Mouse (Mus musculus) kidney, embryonic 16.5 days (tissue): ENCODE results near the gene Rbms1. TPM values are rescaled to one million over a fixed set of nuclear protein-coding genes. Genes with fewer than 3 reads are reported as not detected.

Source experiments
- ATAC-seq: fragments of 200-750 bp; cut with Nextera tagmentation; 2 replicates; pipeline ENCODE4 v1.8.0; 2017; ENCODE audit warnings: moderate TSS enrichment; ENCODE audit not compliant: low FRiP score, low TSS enrichment
- H3K27ac ChIP-seq: fragments of 300-500 bp; sonication (generic); 2 replicates; pipeline ENCODE4 v1.5.1; 2014; ENCODE audit warnings: low read length
- H3K27me3 ChIP-seq: fragments of 300-500 bp; sonication (generic); 2 replicates; pipeline ENCODE4 v1.6.1; 2014; ENCODE audit warnings: low read length, control low read depth, mixed read lengths; ENCODE audit not compliant: insufficient read depth
- H3K36me3 ChIP-seq: fragments of 300-500 bp; sonication (generic); 2 replicates; pipeline ENCODE4 v1.6.1; 2014; ENCODE audit warnings: low read length, control low read depth, mixed read lengths; ENCODE audit not compliant: insufficient read depth
- H3K4me1 ChIP-seq: fragments of 300-500 bp; sonication (generic); 2 replicates; pipeline ENCODE4 v1.6.1; 2014; ENCODE audit warnings: low read length, control low read depth, mixed read lengths; ENCODE audit not compliant: insufficient read depth
- H3K4me2 ChIP-seq: fragments of 300-500 bp; sonication (generic); replicated peaks from 2 replicates; pipeline ENCODE4 v1.6.1; 2014; ENCODE audit warnings: low read depth, low read length
- H3K4me3 ChIP-seq: fragments of 300-500 bp; sonication (generic); 2 replicates; pipeline ENCODE4 v1.5.1; 2014; ENCODE audit warnings: mild to moderate bottlenecking, low read length
- H3K9ac ChIP-seq: fragments of 300-500 bp; sonication (generic); replicated peaks from 2 replicates; pipeline ENCODE4 v1.6.1; 2014; ENCODE audit warnings: low read length
- H3K9me3 ChIP-seq: fragments of 300-500 bp; sonication (generic); 2 replicates; pipeline ENCODE4 v1.6.1; 2016; ENCODE audit warnings: low read length, control low read depth
- WGBS: fragments of 180-500 bp; shearing (Covaris S2); extraction: QIAGEN DNeasy Blood & Tissue Kit; methylation state at CpG from one replicate; pipeline ENCODE4 v1.1.7; 2014; 5-methylcytosine and 5-hydroxymethylcytosine counted together
- polyA plus RNA-seq: library from polyadenylated mRNA; unstranded; fragments of >200 nt; fragmentation: Nextera tagmentation; extraction: Ambion mirVana; gene quantifications from 2 replicates; pipeline ENCODE4 v1.2.1, GENCODE M21; 2015

Gene Rbms1
- polyA plus RNA-seq, 1 experiment from 2014 or later, result 130 TPM

GRCm38 (mm10) chr2:60904141-60904540 lies 58.9 kb downstream of the Rbms1 start:
- Histone ChIP-seq H3K36me3 (no peaks in the 10 kb centered on the region), H3K9me3 (no peaks in the 10 kb centered on the region), H3K4me1 (peaks cover 37% of the 10 kb centered on the region), H3K4me3 (no peak overlapping the region), H3K9ac (no peak overlapping the region), H3K27ac (no peak overlapping the region), H3K4me2 (no peak overlapping the region), H3K27me3 (no peaks in the 10 kb centered on the region)
- no peak for ATAC-seq
- WGBS, result 80% methylated on average over 5 of the region's 5 CpGs

- Histone ChIP-seq H3K27ac (peak overlapping the region; percentile 43; the same call in 1 of the 2 replicates), H3K9me3 (no peaks in the 10 kb centered on the region), H3K9ac (no peak overlapping the region), H3K4me2 (no peak overlapping the region), H3K4me1 (peaks cover 37% of the 10 kb centered on the region), H3K4me3 (no peak overlapping the region), H3K27me3 (no peaks in the 10 kb centered on the region), H3K36me3 (no peaks in the 10 kb centered on the region)
- WGBS, result 61% methylated on average over 7 of the region's 7 CpGs
- no peak for ATAC-seq
Observed at GRCm38 (mm10) chr2:60903535-60903934, 59.5 kb downstream of the Rbms1 start.

- peaks cover 37% of the 10 kb centered on the region for H3K4me1 ChIP-seq
- H3K9me3 ChIP-seq, result no peaks in the 10 kb centered on the region
- peak overlapping the region; percentile 79 for H3K27ac ChIP-seq
- no peak for ATAC-seq
- H3K36me3 ChIP-seq, result no peaks in the 10 kb centered on the region
- H3K9ac ChIP-seq, result no peak overlapping the region
- H3K27me3 ChIP-seq, result no peaks in the 10 kb centered on the region
- H3K4me3 ChIP-seq, result no peak overlapping the region
- H3K4me2 ChIP-seq, result no peak overlapping the region
- WGBS, result 44% methylated on average over 6 of the region's 6 CpGs
Observed at GRCm38 (mm10) chr2:60902446-60903137, 60.4 kb downstream of the Rbms1 start.

GRCm38 (mm10) chr2:60901511-60901951 lies 61.5 kb downstream of the Rbms1 start:
- WGBS, result 55% methylated on average over 15 of the region's 15 CpGs
- H3K4me2 ChIP-seq, result peak overlapping the region; percentile 18; the same call in 1 of the 2 replicates
- ATAC-seq, result peak; percentile 46

GRCm38 (mm10) chr2:60901013-60901412 lies 62.0 kb downstream of the Rbms1 start:
- WGBS, result 82% methylated on average over 6 of the region's 6 CpGs
- H3K27ac ChIP-seq, result no peak overlapping the region
- H3K4me3 ChIP-seq, result no peak overlapping the region
- no peaks in the 10 kb centered on the region for H3K36me3 ChIP-seq
- no peaks in the 10 kb centered on the region for H3K27me3 ChIP-seq
- H3K9me3 ChIP-seq, result no peaks in the 10 kb centered on the region
- no peak overlapping the region for H3K9ac ChIP-seq
- H3K4me1 ChIP-seq, result peaks cover 34% of the 10 kb centered on the region
- ATAC-seq, result no peak
- H3K4me2 ChIP-seq, result no peak overlapping the region

More at GRCm38 (mm10) chr2:60901511-60901951, 61.5 kb downstream of the Rbms1 start:
- Histone ChIP-seq H3K4me3 (no peak overlapping the region), H3K9ac (no peak overlapping the region), H3K27me3 (no peaks in the 10 kb centered on the region), H3K27ac (peak overlapping the region; percentile 73), H3K36me3 (no peaks in the 10 kb centered on the region), H3K9me3 (no peaks in the 10 kb centered on the region), H3K4me1 (peaks cover 34% of the 10 kb centered on the region)

GRCm38 (mm10) chr2:60893042-60893441 lies 70.0 kb downstream of the Rbms1 start:
- Histone ChIP-seq H3K9me3 (no peaks in the 10 kb centered on the region), H3K4me1 (peaks cover 20% of the 10 kb centered on the region), H3K4me3 (no peak overlapping the region), H3K27me3 (no peaks in the 10 kb centered on the region), H3K9ac (no peak overlapping the region), H3K4me2 (no peak overlapping the region), H3K27ac (peak overlapping the region; percentile 63), H3K36me3 (no peaks in the 10 kb centered on the region)
- 30% methylated on average over 1 of the region's 1 CpGs for WGBS
- peak; percentile 93 for ATAC-seq

- no peak overlapping the region for H3K9ac ChIP-seq
- H3K4me1 ChIP-seq, result peaks cover 35% of the 10 kb centered on the region
- peak; percentile 42; the same call in 1 of the 2 replicates for ATAC-seq
- H3K4me3 ChIP-seq, result no peak overlapping the region
- 0 out of 2 replicates have a peak, but pooled peaks cover 3% of the 10 kb centered on the region for H3K36me3 ChIP-seq
- H3K9me3 ChIP-seq, result no peaks in the 10 kb centered on the region
- H3K4me2 ChIP-seq, result no peak overlapping the region
- no peaks in the 10 kb centered on the region for H3K27me3 ChIP-seq
- WGBS, result 18% methylated on average over 4 of the region's 4 CpGs
- H3K27ac ChIP-seq, result peak overlapping the region; percentile 44; the same call in 1 of the 2 replicates
Observed at GRCm38 (mm10) chr2:60883931-60884330, 79.1 kb downstream of the Rbms1 start.

- Histone ChIP-seq H3K4me3 (no peak overlapping the region), H3K4me2 (no peak overlapping the region), H3K9ac (no peak overlapping the region), H3K27me3 (no peaks in the 10 kb centered on the region), H3K9me3 (no peaks in the 10 kb centered on the region), H3K27ac (no peak overlapping the region), H3K36me3 (peaks cover 8% of the 10 kb centered on the region; the same call in 1 of the 2 replicates), H3K4me1 (peaks cover 43% of the 10 kb centered on the region)
- ATAC-seq, result no peak
- 42% methylated on average over 3 of the region's 3 CpGs for WGBS
Observed at GRCm38 (mm10) chr2:60883043-60883365, 80.0 kb downstream of the Rbms1 start.

GRCm38 (mm10) chr2:60882202-60883042 lies 80.6 kb downstream of the Rbms1 start:
- H3K9me3 ChIP-seq, result no peaks in the 10 kb centered on the region
- 31% methylated on average over 5 of the region's 5 CpGs for WGBS
- peaks cover 47% of the 10 kb centered on the region for H3K4me1 ChIP-seq
- no peak overlapping the region for H3K9ac ChIP-seq
- no peak overlapping the region for H3K4me3 ChIP-seq
- peaks cover 8% of the 10 kb centered on the region; the same call in 1 of the 2 replicates for H3K36me3 ChIP-seq
- peak overlapping the region; percentile 95 for H3K27ac ChIP-seq
- H3K4me2 ChIP-seq, result no peak overlapping the region
- H3K27me3 ChIP-seq, result no peaks in the 10 kb centered on the region
- ATAC-seq, result no peak
